Mouse (Mus musculus) ES-E14 (cell line): Measurements from ENCODE around the gene Eif4a3. TPM values are rescaled to one million over a fixed set of nuclear protein-coding genes. Genes with fewer than 3 reads are reported as not detected.
"Not testable (repeated sequence)": the region's sequence is repeated elsewhere in the genome, so short reads cannot be mapped to it uniquely, and the experiment has no call there.

Experiments
- DNase-seq: peaks from one replicate; pipeline ENCODE4 v3.0.0-alpha.2; 2013; ENCODE audit warnings: low read depth, low spot score
- H3K27ac ChIP-seq: 2 replicates; pipeline ENCODE4 v1.5.1; 2012; ENCODE audit warnings: low read depth, mild to moderate bottlenecking, low read length, moderate library complexity, mixed read lengths; ENCODE audit not compliant: poor library complexity, insufficient read depth, severe bottlenecking
- H3K36me3 ChIP-seq: 2 replicates; pipeline ENCODE4 v1.6.1; 2012; ENCODE audit warnings: mild to moderate bottlenecking, low read length, moderate library complexity, mixed read lengths; ENCODE audit not compliant: control insufficient read depth, poor library complexity, insufficient read depth, severe bottlenecking
- H3K4me1 ChIP-seq, 2 experiments: fragments of 150-350 bp in 1 of 2; sonication (generic) in 1 of 2; 2 replicates each; pipeline ENCODE4 v1.6.1; 2012; ENCODE audit warnings: low read length in 2 of 2, mild to moderate bottlenecking in 1 of 2, mixed read lengths in 1 of 2; ENCODE audit not compliant: control insufficient read depth in 2 of 2, insufficient read depth in 2 of 2, poor library complexity in 1 of 2
- H3K4me3 ChIP-seq, 2 experiments: fragments of 150-350 bp in 1 of 2; sonication (generic) in 1 of 2; 2 replicates each; pipeline ENCODE4 v1.5.1; 2012; ENCODE audit warnings: low read length in 2 of 2, low read depth in 1 of 2, mild to moderate bottlenecking in 1 of 2, mixed read lengths in 1 of 2; ENCODE audit not compliant: insufficient read depth in 1 of 2, poor library complexity in 1 of 2, severe bottlenecking in 1 of 2
- H3K9ac ChIP-seq: 2 replicates; pipeline ENCODE4 v1.6.1; 2012; ENCODE audit warnings: low read depth, mild to moderate bottlenecking, low read length, mixed read lengths; ENCODE audit not compliant: poor library complexity, insufficient read depth, severe bottlenecking
- H3K9me3 ChIP-seq: fragments of 150-350 bp; sonication (generic); 2 replicates; pipeline ENCODE4 v1.6.1; 2012; ENCODE audit warnings: low read depth, mild to moderate bottlenecking, low read length; ENCODE audit not compliant: control insufficient read depth, insufficient read depth
- CHD2 ChIP-seq: IDR thresholded peaks from 2 replicates; pipeline ENCODE4 v1.6.1; 2014; ENCODE audit warnings: mild to moderate bottlenecking, low read depth, low read length, inconsistent platforms
- HCFC1 ChIP-seq: IDR thresholded peaks from 2 replicates; pipeline ENCODE4 v1.6.1; 2012; ENCODE audit warnings: low read length, inconsistent platforms, borderline replicate concordance; ENCODE audit not compliant: insufficient read depth
- MAFK ChIP-seq: IDR thresholded peaks from 2 replicates; pipeline ENCODE4 v1.6.1; 2014; ENCODE audit warnings: mild to moderate bottlenecking, low read depth, low read length, inconsistent platforms; ENCODE audit not compliant: insufficient read depth
- ZC3H11A ChIP-seq: IDR thresholded peaks from 2 replicates; pipeline ENCODE4 v1.6.1; 2012; ENCODE audit warnings: low read depth, mild to moderate bottlenecking, inconsistent platforms, low read length, borderline replicate concordance
- ZNF384 ChIP-seq: IDR thresholded peaks from 2 replicates; pipeline ENCODE4 v1.6.1; 2012; ENCODE audit warnings: low read depth, low read length, inconsistent platforms
- in situ Hi-C, 2 experiments: fragments of 600-800 bp; cut with MboI; formaldehyde crosslinking; loops; one replicate each; pipeline ENCODE4 v1.15.1; 2025; ENCODE audit warnings: low sequenced_read_pairs in 2 of 2, inconsistent platforms in 1 of 2; ENCODE audit not compliant: unreplicated experiment in 2 of 2
- total RNA-seq: library from RNA; depleted of rRNA; stranded (reverse); fragments of 300-350 nt; gene quantifications from 2 replicates; pipeline ENCODE4 v1.2.3, GENCODE M21; 2012

The Eif4a3 gene
- total RNA-seq, 1 experiment = 400 TPM

GRCm38 (mm10) chr11:119287207-119287992 is 12.5 kb downstream of the Eif4a3 start:
- H3K4me1 ChIP-seq = peaks cover 0 to 2% of the 10 kb centered on the region in 2 experiments; a peak in 2 of 4 replicates
- in situ Hi-C loops = no loop called here
- H3K27ac ChIP-seq = no peak overlapping the region
- H3K9me3 ChIP-seq = no peaks in the 10 kb centered on the region
- peaks cover 55% of the 10 kb centered on the region for H3K36me3 ChIP-seq
- no peak overlapping the region for H3K9ac ChIP-seq
- TF ChIP-seq MAFK (no peak), HCFC1 (no peak), ZNF384 (no peak), CHD2 (no peak), ZC3H11A (no peak)
- no peak for DNase-seq
- no peak overlapping the region for H3K4me3 ChIP-seq

GRCm38 (mm10) chr11:119285791-119286527 is 13.9 kb downstream of the Eif4a3 start:
- Histone ChIP-seq H3K4me3 (no peak overlapping the region), H3K4me1 (peaks cover 0 to 2% of the 10 kb centered on the region in 2 experiments; a peak in 1 of 4 replicates)
- in situ Hi-C loops = no loop called here

DNA sequence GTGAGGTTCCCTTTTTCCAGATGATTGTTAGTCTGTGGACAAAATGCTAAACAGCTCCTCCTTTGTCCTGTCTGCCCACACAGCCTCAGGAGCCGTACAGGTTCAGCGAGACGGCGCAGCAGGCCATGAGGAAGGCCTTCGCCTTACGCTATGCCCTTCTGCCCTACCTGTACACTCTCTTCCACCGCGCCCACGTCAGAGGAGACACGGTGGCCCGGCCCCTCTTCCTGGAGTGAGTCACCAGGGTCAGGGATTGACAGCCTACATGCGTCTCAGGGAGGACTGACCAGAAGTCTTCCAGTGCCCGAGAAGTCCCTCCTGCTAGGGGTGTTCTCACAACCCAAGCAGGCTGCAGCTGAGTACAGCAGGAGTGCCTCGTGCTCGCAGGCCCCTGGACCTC is 18.9 kb downstream of the Eif4a3 start:
- no peak for TF ChIP-seq CHD2
- no peak for TF ChIP-seq MAFK
- in situ Hi-C loops = no loop called here
- Histone ChIP-seq H3K27ac (no peak overlapping the region), H3K4me3 (no peak overlapping the region), H3K9me3 (no peaks in the 10 kb centered on the region), H3K4me1 (peaks cover 0 to 3% of the 10 kb centered on the region in 2 experiments; a peak in 1 of 4 replicates), H3K9ac (no peak overlapping the region), H3K36me3 (peaks cover 28% of the 10 kb centered on the region; the same call in 1 of the 2 replicates)
- no peak for DNase-seq

More at GRCm38 (mm10) chr11:119285791-119286527, 13.9 kb downstream of the Eif4a3 start:
- H3K27ac ChIP-seq = no peak overlapping the region
- DNase-seq = no peak
- no peak overlapping the region for H3K9ac ChIP-seq
- TF ChIP-seq HCFC1 (no peak), ZNF384 (no peak), CHD2 (no peak), ZC3H11A (no peak), MAFK (no peak)
- peaks cover 52% of the 10 kb centered on the region for H3K36me3 ChIP-seq
- no peaks in the 10 kb centered on the region for H3K9me3 ChIP-seq

DNA sequence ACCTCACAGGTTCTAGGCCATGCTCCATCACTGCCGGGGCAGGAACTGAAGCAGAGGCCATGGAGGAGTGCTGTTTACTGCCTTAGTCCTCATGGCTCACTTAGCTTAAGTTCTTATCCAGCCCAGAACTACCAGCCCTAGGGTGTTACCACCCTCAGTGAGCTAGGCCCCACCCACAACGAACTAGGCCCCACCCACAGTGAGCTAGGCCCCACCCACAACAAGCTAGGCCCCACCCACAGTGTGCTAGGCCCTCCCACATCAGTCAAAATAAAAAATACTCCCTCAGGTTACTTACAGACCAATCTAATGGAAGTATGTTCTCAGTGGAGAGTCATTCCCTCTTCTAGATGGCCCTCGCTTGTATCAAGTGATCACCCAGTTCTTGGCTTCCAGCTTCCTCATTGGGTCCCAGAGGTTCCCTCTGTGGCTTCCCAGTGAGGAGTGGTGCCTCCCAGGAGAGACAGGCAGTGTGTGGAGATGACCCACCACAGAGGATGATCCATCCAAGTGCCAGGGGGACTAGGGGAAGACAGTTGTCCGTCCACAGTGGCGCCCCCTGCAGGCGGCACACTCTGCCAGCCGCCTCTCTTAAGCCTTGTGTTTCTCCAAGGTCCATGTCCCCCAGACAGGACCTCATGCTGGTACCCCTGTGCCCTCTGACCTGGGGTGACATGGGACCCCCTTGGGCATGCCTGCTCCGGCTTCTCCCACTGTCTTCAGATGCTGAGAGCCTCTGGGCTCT is 26.5 kb downstream of the Eif4a3 start:
- TF ChIP-seq ZNF384 (no peak), ZC3H11A (no peak), HCFC1 (no peak), CHD2 (no peak), MAFK (no peak)
- no peak overlapping the region for H3K4me3 ChIP-seq
- DNase-seq = no peak
- H3K4me1 ChIP-seq = peaks cover 3 to 26% of the 10 kb centered on the region in 2 experiments; a peak in 3 of 4 replicates
- in situ Hi-C loops = no loop called here
- H3K27ac ChIP-seq = no peak overlapping the region
- no peak overlapping the region for H3K9ac ChIP-seq
- peaks cover 34% of the 10 kb centered on the region for H3K36me3 ChIP-seq
- no peaks in the 10 kb centered on the region for H3K9me3 ChIP-seq

GRCm38 (mm10) chr11:119272492-119272891 is 27.4 kb downstream of the Eif4a3 start:
- H3K4me1 ChIP-seq = peaks cover 3 to 25% of the 10 kb centered on the region in 2 experiments
- H3K27ac ChIP-seq, in situ Hi-C loops, H3K9me3 ChIP-seq, DNase-seq, H3K4me3 ChIP-seq, H3K9ac ChIP-seq: not testable (repeated sequence)
- H3K36me3 ChIP-seq = peaks cover 30% of the 10 kb centered on the region
